Mouse (Mus musculus): ENCODE measurements at regions not wholly inside any gene's neighbourhood (a gene's known extent, or its start where the extent isn't known, plus 50 kb on each side); places are given as distances from the start of the nearest gene placed in this dataset.
A peak's percentile ranks its signal among the peaks of the same experiment; 100 is the strongest.

GRCm38 (mm10) chr14:16151815-16152214 lies 97.3 kb upstream of the Ngly1 start:
- 84% methylated on average over 3 of the region's 3 CpGs for WGBS
- H3K4me2 ChIP-seq (ENCODE audit: low read length), result no peak overlapping the region
- H3K9me3 ChIP-seq (replicated peaks; ENCODE audit: control insufficient read depth, low read length, poor library complexity, severe bottlenecking), result no peaks in the 10 kb centered on the region
- no peaks in the 10 kb centered on the region for H3K36me3 ChIP-seq (ENCODE audit: control insufficient read depth, insufficient read depth, low read length)
- H3K9ac ChIP-seq (ENCODE audit: low read depth, low read length), result no peak overlapping the region
- H3K27ac ChIP-seq (ENCODE audit: low read length), result no peak overlapping the region
- no peaks in the 10 kb centered on the region for H3K27me3 ChIP-seq (ENCODE audit: control insufficient read depth, insufficient read depth, low read depth, low read length)
- ATAC-seq, result no peak
- H3K4me1 ChIP-seq (ENCODE audit: control insufficient read depth, insufficient read depth, low read length), result no peaks in the 10 kb centered on the region
- H3K4me3 ChIP-seq (ENCODE audit: low read depth, low read length), result no peak overlapping the region

GRCm38 (mm10) chr14:16152702-16153101 lies 96.4 kb upstream of the Ngly1 start:
- Histone ChIP-seq H3K9ac (ENCODE audit: low read depth, low read length) (no peak overlapping the region), H3K27me3 (ENCODE audit: control insufficient read depth, insufficient read depth, low read depth, low read length) (no peaks in the 10 kb centered on the region), H3K4me3 (ENCODE audit: low read depth, low read length) (no peak overlapping the region), H3K4me2 (ENCODE audit: low read length) (no peak overlapping the region), H3K27ac (ENCODE audit: low read length) (no peak overlapping the region), H3K9me3 (replicated peaks; ENCODE audit: control insufficient read depth, low read length, poor library complexity, severe bottlenecking) (no peaks in the 10 kb centered on the region), H3K4me1 (ENCODE audit: control insufficient read depth, insufficient read depth, low read length) (no peaks in the 10 kb centered on the region), H3K36me3 (ENCODE audit: control insufficient read depth, insufficient read depth, low read length) (no peaks in the 10 kb centered on the region)
- WGBS, result 43% methylated on average over 3 of the region's 3 CpGs
- 0 out of 2 replicates have a peak, but pooled peaks have one; percentile 25 for ATAC-seq

GRCm38 (mm10) chr14:16155106-16155505 lies 94.0 kb upstream of the Ngly1 start:
- no peak for ATAC-seq
- Histone ChIP-seq H3K9me3 (replicated peaks; ENCODE audit: control insufficient read depth, low read length, poor library complexity, severe bottlenecking) (no peaks in the 10 kb centered on the region), H3K4me3 (ENCODE audit: low read depth, low read length) (no peak overlapping the region), H3K27me3 (ENCODE audit: control insufficient read depth, insufficient read depth, low read depth, low read length) (no peaks in the 10 kb centered on the region), H3K4me1 (ENCODE audit: control insufficient read depth, insufficient read depth, low read length) (no peaks in the 10 kb centered on the region), H3K4me2 (ENCODE audit: low read length) (no peak overlapping the region), H3K9ac (ENCODE audit: low read depth, low read length) (no peak overlapping the region), H3K27ac (ENCODE audit: low read length) (no peak overlapping the region), H3K36me3 (ENCODE audit: control insufficient read depth, insufficient read depth, low read length) (no peaks in the 10 kb centered on the region)
- WGBS, result 91% methylated on average over 1 of the region's 1 CpGs

- Histone ChIP-seq H3K4me1 (ENCODE audit: control insufficient read depth, insufficient read depth, low read length) (no peaks in the 10 kb centered on the region), H3K27me3 (ENCODE audit: control insufficient read depth, insufficient read depth, low read depth, low read length) (no peaks in the 10 kb centered on the region), H3K27ac (ENCODE audit: low read length) (no peak overlapping the region), H3K4me3 (ENCODE audit: low read depth, low read length) (no peak overlapping the region), H3K9ac (ENCODE audit: low read depth, low read length) (no peak overlapping the region), H3K36me3 (ENCODE audit: control insufficient read depth, insufficient read depth, low read length) (no peaks in the 10 kb centered on the region), H3K4me2 (ENCODE audit: low read length) (no peak overlapping the region), H3K9me3 (replicated peaks; ENCODE audit: control insufficient read depth, low read length, poor library complexity, severe bottlenecking) (no peaks in the 10 kb centered on the region)
- 67% methylated on average over 1 of the region's 1 CpGs for WGBS
- ATAC-seq, result no peak
Measured at GRCm38 (mm10) chr14:16170226-16170625, 78.9 kb upstream of the Ngly1 start.

GRCm38 (mm10) chr14:16172261-16172660 lies 76.8 kb upstream of the Ngly1 start:
- Histone ChIP-seq H3K27me3 (ENCODE audit: control insufficient read depth, insufficient read depth, low read depth, low read length) (no peaks in the 10 kb centered on the region), H3K9ac (ENCODE audit: low read depth, low read length) (no peak overlapping the region), H3K4me1 (ENCODE audit: control insufficient read depth, insufficient read depth, low read length) (no peaks in the 10 kb centered on the region), H3K27ac (ENCODE audit: low read length) (no peak overlapping the region), H3K4me3 (ENCODE audit: low read depth, low read length) (no peak overlapping the region), H3K4me2 (ENCODE audit: low read length) (no peak overlapping the region), H3K9me3 (replicated peaks; ENCODE audit: control insufficient read depth, low read length, poor library complexity, severe bottlenecking) (no peaks in the 10 kb centered on the region), H3K36me3 (ENCODE audit: control insufficient read depth, insufficient read depth, low read length) (no peaks in the 10 kb centered on the region)
- ATAC-seq, result no peak
- WGBS, result 91% methylated on average over 3 of the region's 3 CpGs

GRCm38 (mm10) chr14:16173292-16173691 lies 75.8 kb upstream of the Ngly1 start:
- Histone ChIP-seq H3K4me1 (ENCODE audit: control insufficient read depth, insufficient read depth, low read length) (no peaks in the 10 kb centered on the region), H3K36me3 (ENCODE audit: control insufficient read depth, insufficient read depth, low read length) (no peaks in the 10 kb centered on the region), H3K4me3 (ENCODE audit: low read depth, low read length) (no peak overlapping the region), H3K27me3 (ENCODE audit: control insufficient read depth, insufficient read depth, low read depth, low read length) (no peaks in the 10 kb centered on the region), H3K27ac (ENCODE audit: low read length) (no peak overlapping the region), H3K9ac (ENCODE audit: low read depth, low read length) (no peak overlapping the region), H3K9me3 (replicated peaks; ENCODE audit: control insufficient read depth, low read length, poor library complexity, severe bottlenecking) (no peaks in the 10 kb centered on the region), H3K4me2 (ENCODE audit: low read length) (no peak overlapping the region)
- 74% methylated on average over 3 of the region's 3 CpGs for WGBS
- ATAC-seq, result no peak

GRCm38 (mm10) chr14:16178227-16178626 lies 70.9 kb upstream of the Ngly1 start:
- WGBS, result 88% methylated on average over 3 of the region's 3 CpGs
- Histone ChIP-seq H3K36me3 (ENCODE audit: control insufficient read depth, insufficient read depth, low read length) (no peaks in the 10 kb centered on the region), H3K27me3 (ENCODE audit: control insufficient read depth, insufficient read depth, low read depth, low read length) (no peaks in the 10 kb centered on the region), H3K4me1 (ENCODE audit: control insufficient read depth, insufficient read depth, low read length) (no peaks in the 10 kb centered on the region), H3K4me3 (ENCODE audit: low read depth, low read length) (no peak overlapping the region), H3K4me2 (ENCODE audit: low read length) (no peak overlapping the region), H3K27ac (ENCODE audit: low read length) (no peak overlapping the region), H3K9ac (ENCODE audit: low read depth, low read length) (no peak overlapping the region), H3K9me3 (replicated peaks; ENCODE audit: control insufficient read depth, low read length, poor library complexity, severe bottlenecking) (no peaks in the 10 kb centered on the region)
- ATAC-seq, result no peak

- Histone ChIP-seq H3K27me3 (ENCODE audit: control insufficient read depth, insufficient read depth, low read depth, low read length) (no peaks in the 10 kb centered on the region), H3K36me3 (ENCODE audit: control insufficient read depth, insufficient read depth, low read length) (no peaks in the 10 kb centered on the region), H3K4me2 (ENCODE audit: low read length) (no peak overlapping the region), H3K4me1 (ENCODE audit: control insufficient read depth, insufficient read depth, low read length) (no peaks in the 10 kb centered on the region), H3K4me3 (ENCODE audit: low read depth, low read length) (no peak overlapping the region), H3K9ac (ENCODE audit: low read depth, low read length) (no peak overlapping the region), H3K27ac (ENCODE audit: low read length) (no peak overlapping the region), H3K9me3 (replicated peaks; ENCODE audit: control insufficient read depth, low read length, poor library complexity, severe bottlenecking) (no peaks in the 10 kb centered on the region)
- 80% methylated on average over 2 of the region's 2 CpGs for WGBS
- no peak for ATAC-seq
Measured at GRCm38 (mm10) chr14:16181822-16182221, 67.3 kb upstream of the Ngly1 start.

GRCm38 (mm10) chr14:16185246-16185645 lies 63.8 kb upstream of the Ngly1 start:
- no peak overlapping the region for H3K4me2 ChIP-seq (ENCODE audit: low read length)
- no peak overlapping the region for H3K9ac ChIP-seq (ENCODE audit: low read depth, low read length)
- no peak overlapping the region for H3K27ac ChIP-seq (ENCODE audit: low read length)
- H3K9me3 ChIP-seq (replicated peaks; ENCODE audit: control insufficient read depth, low read length, poor library complexity, severe bottlenecking), result no peaks in the 10 kb centered on the region
- H3K4me1 ChIP-seq (ENCODE audit: control insufficient read depth, insufficient read depth, low read length), result no peaks in the 10 kb centered on the region
- no peaks in the 10 kb centered on the region for H3K27me3 ChIP-seq (ENCODE audit: control insufficient read depth, insufficient read depth, low read depth, low read length)
- H3K4me3 ChIP-seq (ENCODE audit: low read depth, low read length), result no peak overlapping the region
- ATAC-seq, result no peak
- H3K36me3 ChIP-seq (ENCODE audit: control insufficient read depth, insufficient read depth, low read length), result no peaks in the 10 kb centered on the region

Measured in midbrain, embryonic 16.5 days (tissue).